Mouse (Mus musculus) gastrocnemius, postnatal 36 days (tissue): ENCODE data around the gene Tbck. TPM values are rescaled to one million over a fixed set of nuclear protein-coding genes. Genes with fewer than 3 reads are reported as not detected.

Experiments used
- DNase-seq, 2 experiments: peaks; one replicate each; pipeline ENCODE4 v3.0.0; 2022
- intact Hi-C: fragments of 180-260 bp; cut with DNase I; formaldehyde crosslinking; loops from one replicate; pipeline ENCODE4 v1.15.1; 2025
- total RNA-seq, 2 experiments: library from RNA; stranded (reverse); gene quantifications; 2 replicates each; pipeline ENCODE4 v1.2.3; 2021

Tbck gene
- total RNA-seq, 2 experiments from 2014 or later, result 7.6 TPM

DNA sequence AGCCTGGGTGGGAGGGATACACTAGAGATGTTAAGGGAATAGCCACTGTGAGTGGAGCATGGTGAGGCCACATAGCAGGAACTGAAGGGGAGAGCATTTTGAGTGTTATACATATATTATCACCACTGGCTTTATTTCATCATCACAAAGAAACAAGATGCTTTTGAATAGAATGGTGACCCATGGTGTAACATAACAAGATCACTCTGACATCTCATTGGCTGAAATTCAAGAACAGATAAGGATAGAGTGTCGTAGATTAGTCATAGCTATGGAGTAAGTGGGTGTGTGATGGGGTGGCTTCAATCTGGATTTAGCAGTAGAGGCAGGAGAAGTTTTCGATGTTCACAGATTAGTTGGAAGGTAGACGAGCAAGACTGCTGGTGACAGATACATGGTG, 64.8 kb downstream of the Tbck start:
- DNase-seq, result no peak
- intact Hi-C loops, result loop anchor here (5.0 kb wide), 1 partner anchor 344 kb away; the partner anchor contains the start of genes Gstcd and Ints12

DNA sequence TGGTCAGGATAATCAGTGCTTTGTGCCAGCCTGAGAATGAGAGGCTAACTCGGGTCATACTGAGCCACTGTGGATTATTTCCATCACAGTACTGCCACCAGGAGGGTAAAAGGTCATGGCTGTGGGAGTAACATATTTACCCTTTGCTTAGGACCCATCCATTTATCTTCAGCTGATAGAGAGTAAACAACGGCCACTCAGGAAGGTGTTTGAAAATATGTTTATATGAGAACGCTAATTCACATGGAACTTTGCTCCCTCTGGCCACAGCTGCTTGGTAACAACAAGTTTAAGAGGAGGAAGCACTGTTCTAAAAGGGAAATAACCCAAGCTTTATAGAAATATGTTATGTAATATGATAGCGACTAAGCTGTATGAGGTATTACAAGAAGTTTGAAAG, 68.8 kb downstream of the Tbck start:
- intact Hi-C loops, result no loop called here
- no peak for DNase-seq

DNA sequence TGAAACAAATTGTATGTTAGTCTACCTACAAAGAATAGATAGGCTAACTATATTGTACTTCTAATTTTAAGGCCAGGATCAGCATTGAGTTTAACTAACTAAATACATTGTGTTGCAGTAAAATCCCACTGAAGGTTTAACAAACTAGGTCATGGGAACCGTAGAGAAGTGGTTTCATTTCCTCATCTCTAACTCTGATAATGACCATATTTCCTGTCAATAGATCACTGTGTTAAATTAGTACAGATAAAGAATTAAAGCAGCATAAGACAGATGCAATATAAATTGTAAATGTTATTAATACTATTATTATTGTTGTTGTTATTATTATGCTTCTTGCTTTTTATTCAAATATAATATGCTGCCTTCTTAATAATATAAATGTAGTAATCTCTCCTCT, 72.3 kb downstream of the Tbck start:
- intact Hi-C loops, result no loop called here

DNA sequence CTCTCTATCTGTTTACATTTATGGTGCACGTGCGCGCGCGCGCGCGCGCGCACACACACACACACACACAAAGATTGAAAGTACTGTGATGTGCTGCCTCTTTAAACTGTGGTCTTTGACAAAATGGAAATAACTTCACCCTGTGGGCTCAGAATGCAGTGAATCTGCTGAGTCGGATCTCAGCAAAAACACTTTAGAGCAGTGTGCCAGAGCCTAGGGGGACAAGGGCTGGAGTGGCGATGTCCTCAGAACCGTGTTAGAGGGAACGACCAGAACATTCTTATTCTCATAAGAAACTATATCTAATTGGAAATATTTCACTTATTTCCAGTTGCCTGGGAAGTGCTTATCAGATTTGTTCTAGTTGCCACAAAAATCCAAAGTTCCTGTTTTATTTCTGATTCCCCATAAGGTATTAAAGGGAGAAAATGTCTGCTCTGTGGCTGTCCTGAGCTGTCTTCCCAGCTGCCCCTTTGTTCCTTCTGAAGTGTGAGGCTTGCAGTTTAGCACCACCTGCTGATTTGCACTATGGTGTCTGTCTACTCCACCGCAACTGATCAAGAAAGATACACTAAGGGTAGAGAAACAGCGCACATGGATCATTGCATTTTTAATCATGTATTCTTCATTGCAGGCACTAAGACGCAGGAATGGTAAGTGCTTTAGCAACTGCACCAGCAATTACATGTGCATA, 82.2 kb downstream of the Tbck start:
- DNase-seq, result no peak
- intact Hi-C loops, result no loop called here

More for the DNA sequence above, 72.3 kb downstream of the Tbck start:
- DNase-seq, result no peak

DNA sequence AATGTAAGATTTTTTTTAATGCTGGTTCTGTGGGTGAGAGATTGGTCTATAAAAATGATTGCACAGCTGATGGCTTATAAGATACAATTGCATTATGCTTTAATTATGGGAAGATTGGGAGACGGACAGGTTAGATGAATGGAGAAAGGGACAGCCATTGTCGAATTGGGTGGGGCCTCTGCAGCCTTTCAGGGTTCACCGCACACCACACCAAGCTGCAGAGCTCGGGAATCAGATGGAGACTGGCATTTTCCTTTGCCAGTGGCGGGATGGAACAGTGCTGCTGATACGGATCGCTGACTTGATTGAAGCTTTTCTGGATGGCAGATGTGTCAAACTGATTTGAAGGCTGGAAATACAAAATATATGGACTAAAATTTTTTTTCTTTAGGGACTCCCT, 88.1 kb downstream of the Tbck start:
- no peak for DNase-seq
- intact Hi-C loops, result no loop called here

DNA sequence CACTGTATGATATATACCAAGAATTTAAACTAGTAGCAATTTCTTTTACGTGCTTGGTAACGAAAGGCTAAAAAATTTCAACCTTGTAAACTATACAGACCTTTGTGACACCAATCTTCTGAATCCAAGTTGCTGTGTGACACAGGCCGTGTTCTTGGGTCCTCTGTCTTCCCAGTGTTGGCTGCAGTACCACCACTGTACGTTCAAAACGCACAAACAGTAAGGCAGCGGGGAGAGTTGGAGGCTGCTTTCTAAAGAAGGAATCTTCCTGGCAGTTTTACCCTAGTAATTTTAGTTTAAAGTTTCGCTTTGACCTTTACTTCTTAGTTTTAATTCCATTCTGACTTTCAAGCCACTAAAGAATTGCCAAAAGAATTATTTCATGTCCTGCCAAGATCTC, 92.7 kb downstream of the Tbck start:
- no peak for DNase-seq
- intact Hi-C loops, result no loop called here

DNA sequence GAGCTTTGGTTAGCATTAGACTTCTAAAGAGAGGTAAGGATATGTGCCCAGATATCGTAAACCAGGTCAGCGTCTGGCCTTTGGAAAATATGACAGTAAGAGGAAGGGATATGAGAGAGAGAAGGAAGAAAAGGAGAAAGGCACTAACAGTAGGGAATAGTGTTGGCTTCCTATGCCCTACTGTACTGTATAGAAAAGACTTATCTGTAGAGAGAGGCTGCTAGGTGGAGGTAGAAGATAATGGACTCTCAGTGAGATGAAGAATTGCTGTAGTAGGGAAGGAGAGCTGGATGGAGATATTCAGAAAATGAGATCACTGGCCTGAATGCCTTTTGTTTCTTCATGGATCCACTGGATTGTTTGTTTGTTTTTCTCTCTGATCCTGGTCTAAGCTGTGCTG, 97.2 kb downstream of the Tbck start:
- no peak for DNase-seq
- intact Hi-C loops, result no loop called here

DNA sequence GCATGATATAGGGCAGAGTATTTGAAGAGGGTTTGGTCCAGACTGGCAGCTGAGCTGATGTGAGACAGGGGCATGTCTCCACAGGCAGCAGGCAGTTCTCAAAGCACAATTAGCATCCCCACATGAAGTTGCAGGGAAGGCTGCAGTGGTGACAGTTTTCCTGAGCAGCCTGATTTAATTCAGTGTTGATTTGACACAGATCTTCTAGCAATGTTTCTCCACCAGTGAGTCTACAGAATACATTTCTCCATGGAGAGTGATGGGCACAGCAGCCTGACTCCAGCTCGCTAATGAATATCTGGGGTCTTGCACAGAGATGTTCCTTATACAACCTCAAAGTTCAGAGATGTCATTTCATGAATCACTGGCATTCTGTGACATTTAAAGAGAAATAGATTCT, 99.1 kb downstream of the Tbck start:
- DNase-seq, result no peak
- intact Hi-C loops, result no loop called here

DNA sequence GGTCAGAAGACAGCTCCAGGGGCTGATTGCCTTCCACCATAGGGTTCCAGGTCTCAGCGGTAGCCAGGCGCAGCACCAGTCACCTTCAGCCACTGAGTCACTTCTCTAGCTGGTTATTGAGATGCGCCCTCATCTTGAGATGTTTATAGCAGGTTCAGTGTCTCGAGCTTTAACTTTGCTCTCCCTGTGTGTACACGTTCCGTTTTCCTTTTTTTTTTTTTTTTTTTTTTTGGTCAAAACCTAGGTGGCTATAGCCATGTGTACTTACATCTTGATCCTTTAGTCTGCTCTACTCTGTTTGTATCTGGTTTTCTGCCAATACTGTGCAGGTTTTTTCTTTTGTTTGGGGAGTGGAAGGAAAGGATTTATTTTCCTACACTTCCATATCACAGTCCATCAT, 100.8 kb downstream of the Tbck start:
- intact Hi-C loops, result no loop called here
- DNase-seq, result no peak

DNA sequence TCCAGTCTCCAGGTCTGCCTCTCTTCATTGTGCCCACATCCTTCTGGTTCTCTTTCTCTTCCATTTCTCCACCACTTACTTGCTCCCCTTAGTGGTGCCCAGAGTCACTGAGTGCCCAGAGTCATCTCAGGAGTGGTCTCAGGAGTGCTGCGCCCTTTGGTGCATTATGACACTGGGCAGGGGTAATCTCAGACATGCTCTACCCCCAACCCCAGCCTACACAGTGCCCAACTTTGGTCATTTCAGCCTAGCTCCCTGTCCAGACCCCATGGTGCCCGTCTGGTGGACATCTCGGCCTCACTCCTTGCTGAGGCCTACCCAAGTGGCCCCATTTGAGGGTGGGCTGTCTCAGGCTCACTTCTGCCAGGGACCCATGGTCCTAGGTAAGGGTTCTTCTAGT, 102.7 kb downstream of the Tbck start:
- intact Hi-C loops, result no loop called here
- DNase-seq, result no peak

DNA sequence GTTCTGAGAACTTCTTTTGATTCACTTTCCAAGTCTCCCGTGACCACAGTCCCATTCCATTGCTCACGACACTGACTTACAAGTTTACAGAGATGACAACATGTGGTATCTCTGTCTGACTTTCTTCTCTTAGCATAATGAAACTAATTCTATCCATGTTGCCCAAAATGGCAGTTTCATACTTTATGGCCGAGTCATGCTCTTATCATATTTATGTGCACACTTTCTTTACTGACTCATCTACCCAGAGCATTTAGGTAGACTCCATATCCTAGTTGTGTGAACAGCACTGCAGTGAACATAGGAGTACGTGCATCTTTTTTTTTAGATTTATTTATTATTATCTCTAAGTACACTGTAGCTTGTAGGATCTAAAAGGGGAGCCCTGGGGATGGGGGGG, 103.8 kb downstream of the Tbck start:
- DNase-seq, result no peak

DNA sequence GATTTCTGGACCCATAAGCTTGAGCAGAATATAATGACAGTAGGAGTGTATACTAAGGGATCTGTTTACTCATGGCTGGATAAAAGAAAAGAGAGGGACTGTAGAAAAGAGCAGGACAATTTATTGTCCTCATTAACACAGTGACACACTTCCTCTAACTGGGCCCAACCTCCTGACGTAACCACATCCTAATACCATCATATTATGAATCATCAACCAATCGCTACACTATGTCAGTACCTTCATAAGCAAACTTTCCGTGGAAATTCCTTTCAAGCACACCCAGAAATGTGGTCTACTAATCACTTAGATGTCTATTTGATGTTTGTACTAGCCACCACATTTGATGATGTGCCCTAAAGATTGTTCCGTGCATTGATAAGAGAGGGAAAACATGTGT, 107.2 kb downstream of the Tbck start:
- DNase-seq, result no peak
- intact Hi-C loops, result no loop called here

More for the DNA sequence above, 103.8 kb downstream of the Tbck start:
- intact Hi-C loops, result no loop called here

DNA sequence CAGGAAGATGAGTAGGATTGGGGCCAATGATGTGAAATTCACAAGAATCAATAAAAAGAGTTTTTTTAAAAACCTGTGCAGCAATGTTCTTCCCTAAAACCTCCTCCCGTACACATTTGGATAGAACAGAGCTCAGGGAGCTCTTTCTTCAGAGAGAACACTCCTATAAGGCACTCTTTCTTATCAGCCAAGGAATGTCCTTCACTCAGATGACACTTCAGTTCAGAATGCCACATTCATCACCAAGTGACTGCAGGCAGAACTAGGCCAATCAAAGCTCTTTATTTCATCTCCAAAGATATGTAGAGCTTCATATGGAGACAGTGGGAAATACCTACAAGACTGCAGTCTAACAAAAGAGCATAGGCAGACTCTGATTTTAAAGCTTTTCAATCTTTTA, 116.3 kb downstream of the Tbck start:
- no peak for DNase-seq
- intact Hi-C loops, result no loop called here

DNA sequence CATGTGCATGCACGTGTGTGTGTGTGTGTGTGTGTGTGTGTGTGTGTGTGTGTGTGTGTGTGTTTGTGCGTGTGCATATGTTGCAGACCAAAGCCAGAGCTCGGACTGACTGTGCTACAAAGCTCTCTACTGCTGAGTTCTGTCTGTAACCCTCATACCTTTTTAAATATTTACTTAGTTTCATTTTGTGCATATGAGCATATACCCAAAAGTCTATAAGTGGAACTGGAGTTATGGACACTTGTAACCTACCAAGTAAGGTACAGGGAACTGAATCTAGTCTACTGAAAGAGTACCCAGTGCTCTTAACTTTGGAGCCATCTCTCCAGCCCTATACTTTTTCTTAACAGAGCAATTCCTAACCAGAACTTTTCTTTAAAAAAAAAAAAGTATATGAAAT, 118.0 kb downstream of the Tbck start:
- intact Hi-C loops, result no loop called here
- DNase-seq, result no peak

DNA sequence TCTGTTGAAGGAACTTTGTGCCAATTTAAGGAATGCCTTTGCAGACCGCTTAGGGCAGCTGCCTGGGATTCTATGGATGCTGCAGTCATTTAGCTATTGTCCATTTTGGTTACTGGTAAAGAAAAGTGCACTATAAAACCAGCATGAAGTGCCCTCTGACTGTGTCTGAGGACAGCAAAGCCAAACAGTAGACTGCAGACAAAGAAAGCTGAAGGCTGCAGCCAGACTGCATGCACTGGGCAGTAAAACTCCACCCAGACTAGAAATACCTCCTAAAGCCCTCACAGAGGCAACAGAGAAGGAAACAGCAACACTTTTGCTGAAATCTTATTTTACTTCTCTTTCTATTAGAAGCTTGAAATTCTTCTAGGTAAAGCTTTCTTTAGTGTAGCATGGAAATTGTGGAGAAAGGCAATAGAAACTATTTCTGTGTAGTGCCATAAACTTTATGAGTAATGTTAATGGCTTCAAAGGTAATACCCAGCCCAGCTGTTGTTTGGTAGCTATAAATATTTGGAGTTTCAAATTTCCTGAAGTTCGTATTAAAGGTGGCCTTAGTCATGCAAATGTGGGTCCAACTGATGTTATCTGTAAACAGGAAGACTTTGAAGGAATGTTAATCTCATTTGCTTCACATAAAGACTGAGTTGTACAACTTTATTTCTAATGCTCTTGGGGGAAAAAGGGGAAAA, 124.1 kb downstream of the Tbck start:
- DNase-seq, result no peak
- intact Hi-C loops, result no loop called here

DNA sequence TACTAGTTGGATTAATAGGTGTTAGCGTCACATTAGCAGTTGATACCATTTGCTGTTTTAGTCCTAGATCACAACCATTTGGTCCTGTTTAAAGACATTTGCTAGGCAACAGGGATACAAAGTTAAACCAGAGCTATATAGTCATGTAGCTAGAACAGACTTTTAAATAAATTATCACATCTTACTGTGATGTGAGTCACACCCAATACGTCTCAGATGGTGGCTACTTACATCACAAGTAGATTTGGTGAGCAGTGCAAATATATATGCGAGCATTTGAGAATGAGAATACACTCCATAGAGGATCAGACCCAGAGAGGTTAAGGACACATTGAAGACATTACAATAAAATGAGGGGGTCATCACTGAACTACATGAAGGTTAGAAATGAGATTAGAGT, 125.0 kb downstream of the Tbck start:
- intact Hi-C loops, result no loop called here
- DNase-seq, result no peak

DNA sequence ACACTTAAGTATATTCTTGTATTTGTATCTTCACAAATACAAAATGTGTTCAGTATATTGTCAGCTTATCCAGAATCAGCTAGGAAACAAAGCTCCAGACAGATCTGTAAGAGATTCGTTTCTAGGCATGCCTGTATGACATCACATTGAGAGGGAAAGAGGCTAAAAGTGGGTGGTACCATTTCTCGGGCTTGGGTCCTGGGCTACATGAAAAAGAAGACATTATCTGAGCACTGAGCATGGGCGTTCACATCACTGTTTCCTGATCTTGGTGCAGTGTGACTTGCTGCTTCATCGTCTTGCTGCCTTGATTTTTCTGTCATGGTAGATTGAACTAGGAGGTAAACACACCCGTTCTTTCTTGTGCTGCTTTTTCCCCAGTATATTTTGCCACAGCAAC, 127.8 kb downstream of the Tbck start:
- DNase-seq, result no peak
- intact Hi-C loops, result no loop called here

DNA sequence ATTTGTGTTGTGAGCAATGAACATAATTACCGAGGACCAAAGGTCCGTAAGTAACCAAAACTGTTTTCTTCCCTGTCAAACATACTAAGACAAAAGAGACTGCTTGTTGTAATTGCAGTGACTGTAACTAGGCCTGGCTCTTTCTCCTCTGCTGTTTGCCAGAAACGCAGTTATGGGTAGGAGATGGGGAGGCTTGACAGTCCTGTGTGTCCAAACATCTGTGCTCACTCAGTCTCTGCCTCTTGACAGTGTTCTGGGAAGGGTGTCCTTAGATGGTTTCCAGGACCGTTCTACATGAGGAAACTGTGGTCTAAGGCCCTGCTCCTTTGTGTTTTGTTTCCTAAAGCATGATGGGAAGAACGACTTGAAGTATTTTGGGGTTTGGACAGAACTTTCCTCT, 128.4 kb downstream of the Tbck start:
- intact Hi-C loops, result no loop called here
- no peak for DNase-seq

DNA sequence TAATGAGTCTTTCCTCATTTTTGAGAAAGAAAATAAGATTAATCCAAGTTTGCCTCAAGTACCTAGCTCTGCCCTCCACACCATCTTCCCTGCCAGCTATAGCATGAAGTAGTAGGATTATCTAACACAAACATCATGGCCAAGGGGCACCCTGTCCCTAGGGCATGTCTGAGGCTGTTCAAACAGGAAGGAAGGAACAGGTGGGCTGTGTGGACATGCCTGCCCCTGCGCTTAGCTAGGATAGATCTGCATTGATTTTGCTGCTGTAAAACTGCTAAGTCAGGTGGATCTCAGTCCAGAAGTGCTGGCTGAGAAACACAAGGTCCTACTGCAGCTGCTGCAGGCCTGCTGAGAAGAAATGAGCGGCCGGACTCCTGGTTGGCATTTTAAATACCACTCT, 129.2 kb downstream of the Tbck start:
- intact Hi-C loops, result no loop called here
- no peak for DNase-seq

DNA sequence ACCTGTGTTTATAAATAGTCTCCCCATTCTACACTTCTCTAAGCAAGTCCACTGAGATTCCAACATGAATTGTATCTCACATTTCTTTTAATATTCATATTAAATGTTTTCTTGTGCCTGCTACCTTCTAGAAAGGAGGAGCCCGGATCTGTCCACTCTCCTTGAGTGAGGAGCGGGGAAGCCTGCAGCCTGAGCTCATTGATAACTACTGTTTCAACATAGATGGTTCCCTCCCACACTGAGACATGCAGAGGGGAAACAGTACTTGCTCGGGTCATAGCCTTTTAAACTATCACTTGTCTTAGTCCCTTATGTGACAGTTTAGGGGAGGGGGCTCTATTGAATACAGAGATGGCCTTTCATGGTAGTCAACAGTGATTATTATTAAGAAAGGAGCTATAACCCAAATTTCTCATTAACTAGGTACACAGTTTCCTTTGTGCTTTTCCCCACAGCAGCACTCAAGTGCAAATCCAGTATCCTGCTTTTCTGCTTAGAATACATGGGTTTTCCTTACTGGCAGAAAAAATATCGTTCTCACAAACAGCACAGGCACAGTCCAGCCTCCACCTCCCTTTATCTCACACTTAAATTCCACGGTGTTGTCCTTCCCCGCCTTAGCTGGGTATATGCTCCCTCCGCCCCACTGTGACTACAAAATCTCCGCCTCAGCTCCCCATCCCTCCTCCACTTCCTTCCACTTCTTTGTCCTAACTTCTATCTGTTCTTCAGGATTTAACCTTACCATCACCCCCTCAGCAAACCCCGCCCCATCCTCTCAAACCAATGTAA, 130.0 kb downstream of the Tbck start:
- no peak for DNase-seq
- intact Hi-C loops, result no loop called here

DNA sequence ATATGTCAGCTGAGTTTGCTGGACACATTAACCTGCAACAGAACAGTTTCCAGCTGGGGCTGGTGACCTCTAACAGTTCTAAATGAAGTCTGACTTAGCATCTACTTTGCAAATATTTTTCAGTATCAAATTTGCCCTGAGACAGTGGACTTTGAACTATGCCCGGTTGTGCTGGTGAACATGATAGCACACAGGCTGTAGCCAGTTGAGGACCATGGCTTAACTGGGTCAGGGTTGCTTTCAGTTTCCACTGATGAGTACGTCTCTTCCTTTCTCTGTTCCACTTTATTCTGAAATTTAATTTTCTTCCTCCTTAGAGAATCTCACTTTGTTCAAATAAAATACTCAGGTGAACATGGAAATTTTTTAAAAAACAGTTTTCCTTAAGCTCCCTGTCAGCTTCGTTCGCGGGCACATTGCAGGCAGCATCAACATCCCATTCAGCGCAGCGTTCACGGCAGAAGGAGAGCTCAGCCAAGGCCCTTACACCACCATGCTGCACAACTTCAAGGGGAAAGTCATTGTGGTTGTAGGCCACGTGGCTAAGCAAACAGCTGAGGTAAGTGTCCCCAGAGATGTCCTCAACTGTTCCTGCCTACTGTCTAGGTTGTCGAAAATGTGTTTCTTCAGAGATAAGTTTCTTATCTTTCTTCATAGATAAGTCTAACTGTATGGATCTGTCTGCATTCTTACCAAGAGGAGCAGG, 131.0 kb downstream of the Tbck start:
- DNase-seq, result no peak

More for the DNA sequence above, 131.0 kb downstream of the Tbck start:
- intact Hi-C loops, result no loop called here
